Mouse (Mus musculus): ENCODE results near the gene B4gat1. TPM values are rescaled to one million over a fixed set of nuclear protein-coding genes. Genes with fewer than 3 reads are reported as not detected.
A peak's percentile ranks its signal among the peaks of the same experiment; 100 is the strongest.

B4gat1 gene
- polyA plus RNA-seq, 1 experiment: 0.15 TPM

- Histone ChIP-seq H3K36me3 (ENCODE audit: control insufficient read depth) (no peaks in the 10 kb centered on the region), H3K4me3 (replicated peaks) (no peak overlapping the region), H3K4me1 (ENCODE audit: control insufficient read depth) (peaks cover 60% of the 10 kb centered on the region), H3K27me3 (ENCODE audit: control insufficient read depth) (peaks cover 31% of the 10 kb centered on the region), H3K9me3 (ENCODE audit: control insufficient read depth, low read length) (no peaks in the 10 kb centered on the region)
- TF ChIP-seq GATA1 (IDR thresholded peaks at IDR 0.05; ENCODE audit: low read length) (no peak), TAL1 (IDR thresholded peaks at IDR 0.05; ENCODE audit: low read length) (no peak)
Measured at GRCm38 (mm10) chr19:5065104-5065503, 26.5 kb downstream of the B4gat1 start.

DNA sequence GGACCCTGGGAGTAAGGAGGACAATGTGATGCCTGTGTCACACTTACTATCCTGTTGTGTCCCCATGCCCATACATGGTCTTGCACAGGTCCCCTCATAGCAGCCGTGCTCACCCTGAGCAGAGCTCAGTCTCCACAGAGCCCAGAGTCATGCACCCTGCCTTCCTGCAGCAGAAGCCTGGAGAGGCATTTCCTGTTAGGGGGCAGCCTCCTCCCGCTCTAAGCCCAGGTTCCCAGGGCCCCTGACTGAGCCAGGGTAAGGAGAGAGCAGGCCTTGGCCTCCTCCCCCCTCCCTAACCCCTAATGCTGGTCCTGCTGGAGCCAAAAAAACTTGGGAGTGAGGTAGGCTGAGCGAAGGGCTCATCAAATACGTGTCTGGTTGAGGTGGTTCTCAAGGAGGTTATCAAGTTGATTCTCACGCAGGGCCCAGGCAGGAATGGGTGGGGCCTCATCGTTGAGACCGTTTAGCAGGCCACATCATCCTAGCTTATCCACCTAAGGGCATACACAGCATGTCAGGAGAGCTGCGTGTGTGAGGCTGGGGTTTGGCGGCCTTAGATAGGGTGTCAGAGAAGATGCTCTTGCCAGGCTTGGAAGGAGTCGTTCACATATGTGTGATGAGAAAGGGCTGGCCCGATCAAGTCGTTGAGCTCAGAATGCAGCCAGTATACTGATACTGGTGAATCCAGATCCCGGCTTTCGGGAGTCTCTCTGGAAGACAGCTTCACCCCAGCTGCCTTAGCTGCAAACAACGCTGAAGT is 28.6 kb downstream of the B4gat1 start:
- Histone ChIP-seq H3K36me3 (ENCODE audit: control insufficient read depth) (no peaks in the 10 kb centered on the region), H3K4me1 (ENCODE audit: control insufficient read depth) (peaks cover 67% of the 10 kb centered on the region), H3K27me3 (ENCODE audit: control insufficient read depth) (peaks cover 41% of the 10 kb centered on the region), H3K4me3 (replicated peaks) (peak overlapping the region; percentile 60), H3K9me3 (ENCODE audit: control insufficient read depth, low read length) (no peaks in the 10 kb centered on the region)
- TF ChIP-seq TAL1 (IDR thresholded peaks at IDR 0.05; ENCODE audit: low read length) (peak; percentile 28; the same call in 1 of the 3 replicates), GATA1 (IDR thresholded peaks at IDR 0.05; ENCODE audit: low read length) (no peak)

DNA sequence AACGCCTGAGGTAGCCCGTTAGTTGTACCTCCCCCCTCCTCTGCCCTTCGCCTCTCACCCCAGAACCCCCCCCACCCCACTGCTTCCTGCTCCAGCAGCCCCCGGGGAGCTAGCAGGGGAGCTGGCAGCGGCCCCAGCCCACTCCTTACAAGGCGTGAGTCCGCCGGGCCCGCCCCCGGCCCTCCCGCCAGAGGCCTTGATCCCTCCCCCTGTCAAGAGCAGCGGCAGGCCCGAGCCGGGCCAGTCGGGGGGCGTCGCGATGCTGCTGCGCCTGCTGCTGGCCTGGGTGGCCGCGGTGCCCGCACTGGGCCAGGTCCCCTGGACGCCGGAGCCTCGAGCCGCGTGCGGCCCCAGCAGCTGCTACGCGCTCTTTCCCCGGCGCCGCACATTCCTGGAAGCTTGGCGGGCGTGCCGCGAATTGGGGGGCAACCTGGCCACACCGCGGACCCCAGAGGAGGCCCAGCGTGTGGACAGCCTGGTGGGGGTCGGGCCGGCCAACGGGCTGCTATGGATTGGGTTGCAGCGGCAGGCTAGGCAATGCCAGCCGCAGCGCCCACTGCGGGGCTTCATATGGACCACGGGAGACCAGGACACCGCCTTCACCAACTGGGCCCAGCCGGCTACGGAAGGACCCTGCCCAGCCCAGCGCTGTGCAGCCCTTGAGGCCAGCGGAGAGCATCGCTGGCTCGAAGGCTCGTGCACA is 29.4 kb downstream of the B4gat1 start, which contains the start of gene Cd248:
Cd248 (plus strand) TSS at position 212 of the 703 bp plus-strand sequence.
- Histone ChIP-seq H3K4me1 (ENCODE audit: control insufficient read depth) (peaks cover 72% of the 10 kb centered on the region), H3K36me3 (ENCODE audit: control insufficient read depth) (no peaks in the 10 kb centered on the region), H3K4me3 (replicated peaks) (peak within 1 kb of the TSS; percentile 60), H3K9me3 (ENCODE audit: control insufficient read depth, low read length) (no peaks in the 10 kb centered on the region), H3K27me3 (ENCODE audit: control insufficient read depth) (peaks cover 41% of the 10 kb centered on the region)
- TF ChIP-seq GATA1 (IDR thresholded peaks at IDR 0.05; ENCODE audit: low read length) (no peak), TAL1 (IDR thresholded peaks at IDR 0.05; ENCODE audit: low read length) (no peak)

- Histone ChIP-seq H3K27me3 (ENCODE audit: control insufficient read depth) (peaks cover 44% of the 10 kb centered on the region), H3K36me3 (ENCODE audit: control insufficient read depth) (no peaks in the 10 kb centered on the region), H3K4me3 (replicated peaks) (peak overlapping the region; percentile 60), H3K9me3 (ENCODE audit: control insufficient read depth, low read length) (no peaks in the 10 kb centered on the region), H3K4me1 (ENCODE audit: control insufficient read depth) (peaks cover 77% of the 10 kb centered on the region)
- no peak for TF ChIP-seq GATA1 (IDR thresholded peaks at IDR 0.05; ENCODE audit: low read length)
- TF ChIP-seq TAL1 (IDR thresholded peaks at IDR 0.05; ENCODE audit: low read length): no peak
Measured at GRCm38 (mm10) chr19:5068570-5069234, 30.1 kb downstream of the B4gat1 start.

DNA sequence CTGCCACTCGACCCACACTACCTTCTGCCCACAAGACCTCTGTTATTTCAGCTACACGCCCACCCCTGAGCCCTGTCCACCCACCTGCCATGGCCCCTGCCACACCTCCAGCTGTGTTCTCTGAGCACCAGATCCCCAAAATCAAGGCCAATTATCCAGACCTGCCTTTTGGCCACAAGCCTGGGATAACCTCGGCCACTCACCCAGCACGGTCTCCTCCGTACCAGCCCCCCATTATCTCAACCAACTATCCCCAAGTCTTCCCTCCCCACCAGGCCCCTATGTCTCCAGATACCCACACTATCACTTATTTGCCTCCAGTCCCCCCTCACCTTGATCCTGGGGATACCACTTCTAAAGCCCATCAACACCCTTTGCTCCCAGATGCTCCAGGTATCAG is 30.9 kb downstream of the B4gat1 start:
- Histone ChIP-seq H3K4me1 (ENCODE audit: control insufficient read depth) (peaks cover 77% of the 10 kb centered on the region), H3K27me3 (ENCODE audit: control insufficient read depth) (peaks cover 52% of the 10 kb centered on the region), H3K4me3 (replicated peaks) (no peak overlapping the region), H3K9me3 (ENCODE audit: control insufficient read depth, low read length) (no peaks in the 10 kb centered on the region), H3K36me3 (ENCODE audit: control insufficient read depth) (no peaks in the 10 kb centered on the region)
- TF ChIP-seq GATA1 (IDR thresholded peaks at IDR 0.05; ENCODE audit: low read length) (no peak), TAL1 (IDR thresholded peaks at IDR 0.05; ENCODE audit: low read length) (no peak)

DNA sequence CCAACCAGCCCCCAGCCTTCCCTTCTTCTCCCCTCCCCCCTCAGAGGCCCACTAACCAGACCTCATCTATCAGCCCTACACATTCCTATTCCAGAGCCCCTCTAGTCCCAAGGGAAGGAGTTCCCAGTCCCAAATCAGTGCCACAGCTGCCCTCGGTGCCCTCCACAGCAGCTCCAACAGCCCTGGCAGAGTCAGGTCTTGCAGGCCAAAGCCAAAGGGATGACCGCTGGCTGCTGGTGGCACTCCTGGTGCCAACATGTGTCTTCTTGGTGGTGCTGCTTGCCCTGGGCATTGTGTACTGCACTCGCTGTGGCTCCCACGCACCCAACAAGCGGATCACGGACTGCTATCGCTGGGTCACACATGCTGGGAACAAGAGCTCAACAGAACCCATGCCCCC is 31.4 kb downstream of the B4gat1 start:
- TF ChIP-seq GATA1 (IDR thresholded peaks at IDR 0.05; ENCODE audit: low read length): no peak
- no peak for TF ChIP-seq TAL1 (IDR thresholded peaks at IDR 0.05; ENCODE audit: low read length)
- Histone ChIP-seq H3K4me1 (ENCODE audit: control insufficient read depth) (peaks cover 75% of the 10 kb centered on the region), H3K27me3 (ENCODE audit: control insufficient read depth) (peaks cover 57% of the 10 kb centered on the region), H3K9me3 (ENCODE audit: control insufficient read depth, low read length) (no peaks in the 10 kb centered on the region), H3K4me3 (replicated peaks) (no peak overlapping the region), H3K36me3 (ENCODE audit: control insufficient read depth) (no peaks in the 10 kb centered on the region)

DNA sequence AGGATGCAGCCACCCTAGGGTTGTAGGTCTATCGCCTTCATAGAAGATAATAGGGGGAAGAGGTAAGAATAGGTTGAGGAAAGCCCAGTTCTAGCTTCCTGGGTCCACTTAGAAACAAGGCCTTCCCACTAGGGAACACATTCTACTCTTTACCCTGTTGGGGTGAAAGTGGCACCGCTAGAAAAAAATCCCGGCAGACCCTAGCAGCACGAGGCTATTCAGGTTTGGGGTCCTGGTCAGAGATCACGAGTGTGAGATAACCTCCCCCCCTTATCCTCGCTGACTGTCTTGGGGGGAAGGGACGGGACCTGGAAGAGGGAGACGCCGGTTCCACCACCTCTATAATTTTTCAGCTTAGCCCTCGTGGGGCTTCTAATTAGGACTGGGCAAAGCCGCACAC is 32.5 kb downstream of the B4gat1 start:
- Histone ChIP-seq H3K27me3 (ENCODE audit: control insufficient read depth) (peaks cover 63% of the 10 kb centered on the region), H3K4me3 (replicated peaks) (no peak overlapping the region), H3K4me1 (ENCODE audit: control insufficient read depth) (peaks cover 67% of the 10 kb centered on the region), H3K36me3 (ENCODE audit: control insufficient read depth) (no peaks in the 10 kb centered on the region), H3K9me3 (ENCODE audit: control insufficient read depth, low read length) (no peaks in the 10 kb centered on the region)
- no peak for TF ChIP-seq TAL1 (IDR thresholded peaks at IDR 0.05; ENCODE audit: low read length)
- TF ChIP-seq GATA1 (IDR thresholded peaks at IDR 0.05; ENCODE audit: low read length): no peak

GRCm38 (mm10) chr19:5071545-5072369 is 33.1 kb downstream of the B4gat1 start:
- Histone ChIP-seq H3K9me3 (ENCODE audit: control insufficient read depth, low read length) (peaks cover 3% of the 10 kb centered on the region), H3K27me3 (ENCODE audit: control insufficient read depth) (peaks cover 69% of the 10 kb centered on the region), H3K4me3 (replicated peaks) (peak overlapping the region; percentile 62), H3K4me1 (ENCODE audit: control insufficient read depth) (peaks cover 67% of the 10 kb centered on the region), H3K36me3 (ENCODE audit: control insufficient read depth) (no peaks in the 10 kb centered on the region)
- TF ChIP-seq GATA1 (IDR thresholded peaks at IDR 0.05; ENCODE audit: low read length) (no peak), TAL1 (IDR thresholded peaks at IDR 0.05; ENCODE audit: low read length) (no peak)
